Mouse (Mus musculus) midbrain, embryonic 15.5 days (tissue): ENCODE results near the gene Zswim1. TPM values are rescaled to one million over a fixed set of nuclear protein-coding genes. Genes with fewer than 3 reads are reported as not detected.

Source experiments
- ATAC-seq: fragments of 200-750 bp; cut with Nextera tagmentation; replicated peaks from 2 replicates; pipeline ENCODE4 v1.8.0; 2017; ENCODE audit warnings: moderate TSS enrichment
- H3K27ac ChIP-seq: fragments of 300-500 bp; sonication (generic); 2 replicates; pipeline ENCODE4 v1.5.1; 2015; ENCODE audit warnings: mild to moderate bottlenecking, inconsistent platforms
- H3K27me3 ChIP-seq: fragments of 300-500 bp; sonication (generic); replicated peaks from 2 replicates; pipeline ENCODE4 v1.6.1; 2015; ENCODE audit warnings: inconsistent platforms
- H3K36me3 ChIP-seq: fragments of 300-500 bp; sonication (generic); replicated peaks from 2 replicates; pipeline ENCODE4 v1.6.1; 2015; ENCODE audit warnings: inconsistent platforms
- H3K4me1 ChIP-seq: fragments of 300-500 bp; sonication (generic); 2 replicates; pipeline ENCODE4 v1.6.1; 2015; ENCODE audit warnings: inconsistent platforms
- H3K4me2 ChIP-seq: fragments of 300-500 bp; sonication (generic); 2 replicates; pipeline ENCODE4 v1.6.1; 2015; ENCODE audit warnings: inconsistent platforms, mild to moderate bottlenecking, moderate library complexity
- H3K4me3 ChIP-seq: fragments of 300-500 bp; sonication (generic); 2 replicates; pipeline ENCODE4 v1.5.1; 2015; ENCODE audit warnings: mild to moderate bottlenecking, inconsistent platforms
- H3K9ac ChIP-seq: fragments of 300-500 bp; sonication (generic); 2 replicates; pipeline ENCODE4 v1.6.1; 2015; ENCODE audit warnings: mild to moderate bottlenecking, inconsistent platforms
- H3K9me3 ChIP-seq: fragments of 300-500 bp; sonication (generic); 2 replicates; pipeline ENCODE4 v1.6.1; 2016; ENCODE audit warnings: inconsistent platforms
- WGBS: fragments of 180-500 bp; shearing (Covaris S2); methylation state at CpG from one replicate; pipeline ENCODE4 v1.1.7; 2015; ENCODE audit warnings: mixed read lengths; 5-methylcytosine and 5-hydroxymethylcytosine counted together
- polyA plus RNA-seq: library from polyadenylated mRNA; unstranded; fragments of >200 nt; fragmentation: Nextera tagmentation; extraction: Ambion mirVana; gene quantifications from 2 replicates; pipeline ENCODE4 v1.2.1, GENCODE M21; 2015

Gene Zswim1
- polyA plus RNA-seq, 1 experiment from 2014 or later, result 28.3 TPM

DNA sequence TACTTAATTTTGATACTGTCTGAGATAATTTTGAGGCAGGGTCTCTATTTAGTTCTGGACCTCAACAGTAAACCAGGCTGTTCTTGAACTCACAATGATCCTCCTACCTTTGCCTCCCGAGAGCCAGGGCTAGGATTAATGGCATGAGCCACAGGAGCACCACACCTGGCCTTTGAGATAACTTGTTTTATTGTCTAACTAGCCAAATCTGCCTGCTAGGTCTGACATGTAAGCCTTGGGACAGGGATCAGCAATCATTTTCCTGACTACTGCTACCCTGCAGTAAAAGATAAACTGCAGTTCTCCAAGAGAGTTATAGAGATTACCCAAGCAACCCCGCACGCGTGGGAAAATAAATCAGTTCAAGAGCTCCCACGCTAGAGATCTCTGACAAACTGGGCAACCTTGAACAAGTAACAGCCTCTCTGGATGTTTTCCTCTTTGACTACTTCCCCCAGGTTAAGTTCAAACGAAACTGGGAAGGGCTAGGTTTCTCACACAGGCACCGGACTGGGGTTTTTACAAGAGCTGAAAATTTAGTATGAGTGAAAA, 37.5 kb upstream of the Zswim1 start:
- Histone ChIP-seq H3K9ac (peak overlapping the region; percentile 67; the same call in 1 of the 2 replicates), H3K27ac (peak overlapping the region; percentile 71), H3K4me1 (peaks cover 24% of the 10 kb centered on the region), H3K9me3 (no peaks in the 10 kb centered on the region), H3K4me2 (peak overlapping the region; percentile 88), H3K36me3 (no peaks in the 10 kb centered on the region), H3K27me3 (no peaks in the 10 kb centered on the region), H3K4me3 (peak overlapping the region; percentile 57)
- WGBS, result 17% methylated on average over 7 of the region's 7 CpGs
- no peak for ATAC-seq

DNA sequence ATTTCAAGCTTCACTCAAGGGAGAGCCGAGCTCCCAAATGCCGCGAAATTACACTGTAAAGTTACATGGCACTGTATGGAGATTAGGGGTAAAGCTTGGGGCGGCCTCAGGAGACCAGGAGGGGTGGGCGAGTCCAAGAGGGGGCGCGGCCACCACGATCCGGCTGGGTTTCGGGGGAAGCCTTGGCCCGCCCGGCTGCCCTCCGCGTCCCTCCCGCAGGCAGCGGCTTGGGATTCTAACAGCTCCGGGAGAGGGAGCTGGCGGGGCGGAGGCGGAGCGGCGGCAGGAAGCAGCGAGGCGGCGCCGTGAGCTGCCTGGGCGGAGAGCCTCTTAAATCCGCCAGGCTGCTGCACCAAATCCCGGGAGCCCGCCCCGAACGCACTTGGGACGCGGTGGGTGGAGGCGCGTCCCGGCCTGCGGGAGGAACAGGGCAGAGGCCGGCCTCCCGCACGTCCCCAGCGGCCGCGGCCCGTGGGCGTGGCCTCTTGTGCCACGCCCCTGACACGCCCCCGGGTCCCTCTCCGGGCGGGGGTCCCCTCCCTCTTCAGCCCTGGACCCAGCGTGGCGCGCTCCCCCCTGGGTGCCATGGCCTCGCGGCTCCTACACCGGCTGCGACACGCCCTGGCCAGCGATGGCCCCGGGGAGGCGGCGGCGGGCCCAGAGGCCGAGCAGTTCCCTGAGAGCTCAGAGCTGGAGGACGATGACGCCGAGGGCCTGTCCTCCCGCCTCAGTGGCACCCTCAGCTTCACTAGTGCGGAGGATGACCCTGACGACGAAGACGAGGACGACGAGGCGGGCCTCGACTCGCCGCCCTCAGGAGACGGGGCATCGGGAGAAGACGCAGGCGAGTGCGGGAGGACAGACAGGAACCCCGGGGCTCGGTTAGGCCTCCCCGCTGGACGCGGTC, 36.8 kb upstream of the Zswim1 start, which contains the start of gene Snx21:
Snx21 (plus strand) TSS at position 343 of the 907 bp plus-strand sequence.
- Histone ChIP-seq H3K27ac (peak within 1 kb of the TSS; percentile 71), H3K4me2 (peak within 1 kb of the TSS; percentile 88), H3K4me1 (peaks cover 24% of the 10 kb centered on the region), H3K4me3 (peak within 1 kb of the TSS; percentile 57), H3K9me3 (no peaks in the 10 kb centered on the region), H3K27me3 (no peaks in the 10 kb centered on the region), H3K36me3 (no peaks in the 10 kb centered on the region), H3K9ac (peak within 1 kb of the TSS; percentile 67)
- WGBS, result under 1% methylated on average over 82 of the region's 89 CpGs
- peak; percentile 85 for ATAC-seq

DNA sequence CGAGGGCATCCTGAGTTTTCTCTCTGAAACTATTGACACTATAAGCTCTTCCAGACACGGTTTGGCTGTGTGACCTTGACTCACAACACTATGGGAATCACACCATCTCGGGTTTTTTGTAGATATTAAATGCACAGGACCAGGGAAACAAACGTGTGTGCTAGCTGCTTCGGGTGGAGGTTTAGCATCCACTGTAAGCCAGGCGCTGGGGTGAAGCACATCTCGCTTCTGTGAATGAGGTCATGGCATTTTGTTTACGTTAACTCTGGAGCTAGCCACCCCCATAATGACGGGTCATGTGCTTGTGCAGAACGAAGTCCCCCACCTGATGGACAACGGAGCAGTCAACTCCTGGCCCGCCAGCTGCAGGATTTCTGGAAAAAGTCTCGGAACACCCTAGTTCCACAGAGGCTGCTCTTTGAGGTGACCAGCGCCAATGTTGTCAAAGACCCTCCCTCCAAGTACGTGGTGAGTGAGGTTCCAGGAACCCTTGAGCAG, 36.0 kb upstream of the Zswim1 start:
- Histone ChIP-seq H3K9ac (peak overlapping the region; percentile 67), H3K27me3 (no peaks in the 10 kb centered on the region), H3K4me1 (peaks cover 24% of the 10 kb centered on the region), H3K9me3 (no peaks in the 10 kb centered on the region), H3K27ac (peak overlapping the region; percentile 71), H3K36me3 (no peaks in the 10 kb centered on the region), H3K4me3 (peak overlapping the region; percentile 57), H3K4me2 (peak overlapping the region; percentile 88)
- ATAC-seq, result peak; percentile 19; the same call in 1 of the 2 replicates
- WGBS, result 11% methylated on average over 15 of the region's 15 CpGs

DNA sequence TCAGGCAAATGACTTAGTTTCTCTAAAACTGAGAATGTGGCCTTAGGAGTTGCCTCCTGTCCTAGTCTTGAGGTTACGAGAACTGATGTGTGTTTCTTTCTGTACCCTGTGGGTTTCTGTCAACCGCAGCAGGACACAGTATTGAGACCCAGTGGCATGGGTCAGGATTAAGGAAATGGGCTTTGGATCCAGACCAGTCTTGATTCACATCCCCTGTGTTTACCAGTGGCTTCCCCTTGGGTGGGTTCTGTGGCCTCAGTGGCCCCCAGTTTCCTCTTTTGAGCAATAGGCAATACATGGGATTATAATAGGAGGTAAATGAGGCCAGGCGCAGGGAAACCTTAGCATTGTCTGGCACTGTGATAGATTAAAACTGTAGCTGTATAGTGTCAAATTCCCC, 35.5 kb upstream of the Zswim1 start:
- Histone ChIP-seq H3K27ac (no peak overlapping the region), H3K4me3 (0 out of 2 replicates have a peak overlapping the region, but pooled peaks have one; percentile 57), H3K9ac (no peak overlapping the region), H3K9me3 (no peaks in the 10 kb centered on the region), H3K4me2 (peak overlapping the region; percentile 88), H3K27me3 (no peaks in the 10 kb centered on the region), H3K36me3 (no peaks in the 10 kb centered on the region; the same call in 1 of the 2 replicates), H3K4me1 (peaks cover 24% of the 10 kb centered on the region)
- 85% methylated on average over 3 of the region's 3 CpGs for WGBS
- ATAC-seq, result no peak

DNA sequence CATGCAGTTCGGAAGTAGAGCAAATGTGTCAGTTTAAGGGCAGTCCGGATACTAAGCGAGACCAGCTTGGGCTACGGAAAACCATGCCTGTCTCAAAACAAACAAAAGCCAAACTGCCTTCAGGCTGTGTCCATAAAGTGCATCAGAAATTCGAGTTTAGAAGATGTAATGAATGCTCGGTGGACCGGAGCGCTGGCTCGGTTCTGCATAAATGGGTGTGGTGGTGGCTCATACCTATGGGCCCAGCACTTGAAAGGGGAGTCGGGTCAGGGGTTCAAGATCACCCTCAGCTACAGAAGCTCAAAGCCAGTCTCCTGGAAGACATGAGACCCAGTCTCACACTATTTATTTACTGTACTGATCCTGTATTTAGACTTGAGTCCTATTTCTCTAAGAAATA, 34.7 kb upstream of the Zswim1 start:
- Histone ChIP-seq H3K9me3 (no peaks in the 10 kb centered on the region), H3K36me3 (peaks cover 5% of the 10 kb centered on the region; the same call in 1 of the 2 replicates), H3K4me3 (no peak overlapping the region), H3K4me2 (no peak overlapping the region), H3K4me1 (peaks cover 24% of the 10 kb centered on the region), H3K27ac (no peak overlapping the region), H3K27me3 (no peaks in the 10 kb centered on the region), H3K9ac (no peak overlapping the region)
- 84% methylated on average over 10 of the region's 10 CpGs for WGBS
- no peak for ATAC-seq

DNA sequence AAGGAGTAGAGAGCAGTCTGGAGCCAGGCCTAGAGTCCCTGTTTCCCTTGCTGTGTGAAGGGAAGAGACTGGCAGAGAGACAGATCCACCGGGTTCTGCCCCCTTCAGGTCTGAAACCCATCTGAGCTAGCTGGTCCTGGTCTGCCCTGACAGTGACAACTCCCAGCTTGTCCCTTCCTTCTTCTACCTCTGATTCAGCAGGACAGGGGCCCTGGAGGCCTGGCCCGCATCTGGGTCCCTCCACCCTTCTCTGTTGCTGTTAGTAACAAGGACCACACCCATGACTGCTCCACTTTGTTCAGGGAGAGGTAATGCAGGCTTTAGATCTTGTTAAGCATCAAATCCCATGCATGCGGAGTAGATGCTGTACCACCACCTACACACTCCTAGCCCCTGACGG, 34.1 kb upstream of the Zswim1 start:
- no peak overlapping the region for H3K4me3 ChIP-seq
- WGBS, result 82% methylated on average over 4 of the region's 4 CpGs
- no peaks in the 10 kb centered on the region for H3K27me3 ChIP-seq
- peaks cover 24% of the 10 kb centered on the region for H3K4me1 ChIP-seq
- no peak overlapping the region for H3K27ac ChIP-seq
- H3K4me2 ChIP-seq, result no peak overlapping the region
- H3K9me3 ChIP-seq, result no peaks in the 10 kb centered on the region
- no peak overlapping the region for H3K9ac ChIP-seq
- ATAC-seq, result no peak
- H3K36me3 ChIP-seq, result peaks cover 5% of the 10 kb centered on the region; the same call in 1 of the 2 replicates

DNA sequence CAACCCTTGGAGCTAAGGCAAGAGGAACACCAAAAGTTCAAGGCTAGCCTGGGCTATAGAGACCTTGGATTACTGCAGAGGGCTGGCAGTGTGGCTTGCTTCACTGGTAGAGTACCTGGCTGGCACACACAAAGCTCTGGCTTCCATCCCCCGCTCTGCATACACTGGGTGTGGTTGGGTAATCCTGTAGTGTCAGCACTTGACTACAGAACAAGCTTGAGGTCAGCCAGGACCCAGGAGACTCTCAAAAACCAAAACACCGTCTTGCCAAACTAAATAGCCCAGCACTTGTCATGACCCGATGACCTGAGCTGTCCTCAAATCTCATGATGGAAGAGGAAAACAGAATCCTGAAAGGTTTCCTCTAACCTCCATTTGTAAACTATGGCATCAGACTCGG, 32.0 kb upstream of the Zswim1 start:
- 85% methylated on average over 4 of the region's 4 CpGs for WGBS
- Histone ChIP-seq H3K9ac (no peak overlapping the region), H3K4me2 (no peak overlapping the region), H3K9me3 (no peaks in the 10 kb centered on the region), H3K36me3 (peaks cover 11% of the 10 kb centered on the region), H3K4me1 (peaks cover 16% of the 10 kb centered on the region), H3K27ac (no peak overlapping the region), H3K27me3 (no peaks in the 10 kb centered on the region), H3K4me3 (no peak overlapping the region)
- no peak for ATAC-seq

DNA sequence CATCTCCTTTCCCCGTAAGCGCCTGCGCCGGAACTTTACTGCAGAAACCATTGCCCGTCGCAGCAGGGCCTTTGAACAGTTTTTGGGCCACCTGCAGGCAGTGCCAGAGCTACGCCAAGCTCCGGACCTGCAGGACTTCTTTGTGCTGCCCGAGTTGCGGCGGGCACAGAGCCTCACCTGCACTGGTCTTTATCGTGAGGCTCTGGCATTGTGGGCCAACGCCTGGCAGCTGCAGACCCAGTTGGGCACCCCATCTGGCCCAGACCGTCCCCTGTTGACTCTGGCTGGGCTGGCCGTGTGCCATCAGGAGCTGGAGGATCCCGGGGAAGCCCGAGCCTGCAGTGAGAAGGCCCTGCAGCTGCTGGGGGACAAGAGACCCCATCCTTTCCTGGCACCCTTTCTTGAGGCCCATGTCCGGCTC, 30.6 kb upstream of the Zswim1 start:
- Histone ChIP-seq H3K4me1 (peaks cover 9% of the 10 kb centered on the region; the same call in 1 of the 2 replicates), H3K27ac (no peak overlapping the region), H3K27me3 (no peaks in the 10 kb centered on the region), H3K4me3 (no peak overlapping the region), H3K36me3 (peaks cover 18% of the 10 kb centered on the region), H3K9ac (no peak overlapping the region), H3K9me3 (no peaks in the 10 kb centered on the region), H3K4me2 (no peak overlapping the region)
- WGBS, result 94% methylated on average over 18 of the region's 18 CpGs
- no peak for ATAC-seq

DNA sequence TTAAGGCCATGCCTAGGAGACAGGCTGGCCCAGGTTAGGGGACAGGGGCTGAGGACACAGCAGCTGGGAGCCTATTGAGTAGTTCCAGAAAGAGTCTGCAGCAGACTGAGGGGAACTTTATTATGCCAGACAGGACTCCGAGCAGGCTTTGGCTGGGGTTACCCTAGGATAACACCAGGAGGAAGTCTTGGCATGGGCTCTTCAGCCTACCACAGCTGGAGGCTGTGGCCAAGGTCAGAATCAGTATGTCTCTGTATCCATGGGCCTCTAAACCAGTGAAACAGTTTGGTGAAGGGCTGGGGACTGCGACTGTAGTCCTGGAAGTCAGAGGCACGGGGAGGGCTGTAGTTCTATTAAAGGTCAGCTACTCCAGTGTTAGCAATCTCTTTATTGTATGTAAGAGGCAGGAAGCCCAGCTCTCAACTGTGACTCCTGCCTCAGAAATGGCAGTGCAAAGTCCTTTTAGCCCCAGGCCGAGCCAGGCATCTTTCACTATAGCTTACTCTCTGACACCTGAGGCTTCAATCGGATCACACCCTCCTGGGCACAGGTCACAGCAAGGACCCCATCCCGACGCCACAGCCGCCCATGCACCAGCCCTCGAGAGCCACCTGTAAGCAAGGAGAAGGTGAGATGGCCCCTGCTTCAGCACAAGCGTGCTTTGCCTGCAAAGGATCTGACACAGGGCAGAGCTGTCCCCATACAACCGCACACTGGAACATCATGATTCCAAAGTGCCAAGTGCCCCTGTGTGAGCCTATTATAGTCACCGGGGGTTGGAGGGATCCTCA, 29.9 kb upstream of the Zswim1 start:
- no peak for ATAC-seq
- Histone ChIP-seq H3K4me1 (peaks cover 4% of the 10 kb centered on the region; the same call in 1 of the 2 replicates), H3K27ac (no peak overlapping the region), H3K27me3 (no peaks in the 10 kb centered on the region), H3K4me3 (no peak overlapping the region), H3K4me2 (no peak overlapping the region), H3K9ac (no peak overlapping the region), H3K9me3 (no peaks in the 10 kb centered on the region), H3K36me3 (peaks cover 20% of the 10 kb centered on the region)
- WGBS, result 95% methylated on average over 12 of the region's 12 CpGs

DNA sequence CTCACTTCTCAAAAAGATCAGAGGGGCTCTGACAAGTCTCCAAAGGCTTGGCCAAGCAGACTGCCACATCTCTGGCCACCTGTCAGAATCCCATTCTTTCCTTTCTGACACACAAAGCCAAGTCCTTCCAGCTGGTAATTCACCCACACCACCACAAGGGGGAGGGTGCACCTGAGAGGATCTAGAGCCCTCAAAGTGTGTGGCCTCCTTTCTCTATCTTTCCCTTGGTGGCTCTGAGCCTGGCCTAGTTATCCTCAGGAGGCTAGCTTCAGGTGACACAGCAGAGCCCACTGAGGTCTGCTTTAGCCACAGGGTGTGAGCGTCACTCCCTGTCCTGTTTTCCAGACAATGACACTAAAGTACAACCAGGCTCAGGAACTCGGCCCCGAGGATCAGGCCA, 29.2 kb upstream of the Zswim1 start:
- H3K4me2 ChIP-seq, result no peak overlapping the region
- no peak overlapping the region for H3K27ac ChIP-seq
- H3K9me3 ChIP-seq, result no peaks in the 10 kb centered on the region
- no peak overlapping the region for H3K9ac ChIP-seq
- peaks cover 25% of the 10 kb centered on the region for H3K36me3 ChIP-seq
- peaks cover 3% of the 10 kb centered on the region; the same call in 1 of the 2 replicates for H3K4me1 ChIP-seq
- ATAC-seq, result no peak
- no peak overlapping the region for H3K4me3 ChIP-seq
- H3K27me3 ChIP-seq, result no peaks in the 10 kb centered on the region
- WGBS, result 81% methylated on average over 3 of the region's 3 CpGs

DNA sequence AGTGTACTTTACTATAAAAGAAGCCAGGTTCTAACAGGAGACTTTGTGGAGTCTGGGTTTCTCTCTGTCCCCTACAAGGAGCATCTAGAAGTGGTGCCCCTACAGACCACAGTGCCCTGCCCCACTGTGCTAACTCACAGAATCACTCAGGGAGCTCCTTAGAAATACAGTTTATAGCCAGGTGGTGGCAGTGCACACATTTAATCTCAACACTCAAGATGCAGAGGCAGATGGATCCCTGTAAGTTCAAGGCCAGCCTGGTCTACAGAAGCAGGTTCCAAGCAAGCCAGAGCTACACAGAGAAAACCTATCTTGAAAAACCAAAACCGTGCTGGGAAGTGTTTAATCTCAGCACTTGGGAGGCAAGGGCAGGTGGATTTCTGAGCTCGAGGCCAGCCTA, 28.7 kb upstream of the Zswim1 start:
- Histone ChIP-seq H3K36me3 (peaks cover 26% of the 10 kb centered on the region), H3K4me1 (no peaks in the 10 kb centered on the region; the same call in 1 of the 2 replicates), H3K9ac (no peak overlapping the region), H3K27me3 (no peaks in the 10 kb centered on the region), H3K4me3 (no peak overlapping the region), H3K27ac (no peak overlapping the region), H3K4me2 (no peak overlapping the region), H3K9me3 (no peaks in the 10 kb centered on the region)
- 97% methylated on average over 2 of the region's 2 CpGs for WGBS
- ATAC-seq, result no peak

DNA sequence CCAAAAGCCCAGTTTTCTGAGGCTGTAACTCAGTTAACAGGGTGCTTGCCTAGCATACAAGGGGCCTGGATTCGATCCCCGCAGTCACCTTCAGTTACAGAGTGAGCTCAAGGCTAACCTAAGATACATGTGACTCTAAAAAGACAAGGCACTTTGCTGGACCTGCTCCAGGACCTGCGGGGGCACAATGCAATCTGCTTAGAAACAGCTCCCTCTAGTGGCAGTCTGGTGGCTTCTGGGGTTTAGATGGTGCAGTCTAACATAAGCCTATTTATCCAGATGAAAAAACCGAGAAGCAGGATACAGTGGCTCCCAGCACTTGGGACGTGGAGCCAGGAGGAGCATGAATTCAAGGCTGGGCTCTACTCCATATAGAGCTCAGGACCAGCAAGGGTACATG, 28.2 kb upstream of the Zswim1 start:
- Histone ChIP-seq H3K36me3 (peaks cover 26% of the 10 kb centered on the region), H3K4me1 (no peaks in the 10 kb centered on the region), H3K27ac (0 out of 2 replicates have a peak overlapping the region, but pooled peaks have one; percentile 31), H3K9me3 (no peaks in the 10 kb centered on the region), H3K27me3 (no peaks in the 10 kb centered on the region), H3K9ac (no peak overlapping the region), H3K4me3 (no peak overlapping the region), H3K4me2 (no peak overlapping the region)
- WGBS, result 33% methylated on average over 5 of the region's 5 CpGs
- no peak for ATAC-seq
